Mouse (Mus musculus) heart, postnatal 0 days (tissue): Measurements from ENCODE around the gene Pofut2. TPM values are rescaled to one million over a fixed set of nuclear protein-coding genes. Genes with fewer than 3 reads are reported as not detected.
A peak's percentile ranks its signal among the peaks of the same experiment; 100 is the strongest.

ENCODE experiments used
- ATAC-seq: fragments of 200-750 bp; cut with Nextera tagmentation; 2 replicates; pipeline ENCODE4 v1.8.0; 2017; ENCODE audit warnings: low read depth, moderate number of reproducible peaks, moderate library complexity; ENCODE audit not compliant: insufficient read depth
- DNase-seq: peaks from one replicate; pipeline ENCODE4 v3.0.0-alpha.2; 2016; ENCODE audit warnings: low spot score
- H3K27ac ChIP-seq: fragments of 300-500 bp; sonication (generic); 2 replicates; pipeline ENCODE4 v1.5.1; 2014; ENCODE audit warnings: low read depth, mild to moderate bottlenecking
- H3K27me3 ChIP-seq: fragments of 300-500 bp; sonication (generic); 2 replicates; pipeline ENCODE4 v1.6.1; 2014; ENCODE audit warnings: low read length, mixed read lengths; ENCODE audit not compliant: control insufficient read depth, insufficient read depth
- H3K36me3 ChIP-seq: fragments of 300-500 bp; sonication (generic); replicated peaks from 2 replicates; pipeline ENCODE4 v1.6.1; 2014; ENCODE audit warnings: low read length, mixed read lengths; ENCODE audit not compliant: control insufficient read depth, insufficient read depth
- H3K4me1 ChIP-seq: fragments of 300-500 bp; sonication (generic); 2 replicates; pipeline ENCODE4 v1.6.1; 2014; ENCODE audit warnings: antibody characterized with exemption; ENCODE audit not compliant: control insufficient read depth, insufficient read depth
- H3K4me2 ChIP-seq: fragments of 300-500 bp; sonication (generic); 2 replicates; pipeline ENCODE4 v1.6.1; 2014; ENCODE audit warnings: low read depth, mild to moderate bottlenecking, low read length, moderate library complexity
- H3K4me3 ChIP-seq: fragments of 300-500 bp; sonication (generic); 2 replicates; pipeline ENCODE4 v1.5.1; 2014; ENCODE audit warnings: low read depth, low read length
- H3K9ac ChIP-seq: fragments of 300-500 bp; sonication (generic); replicated peaks from 2 replicates; pipeline ENCODE4 v1.6.1; 2014; ENCODE audit warnings: low read depth, low read length, mixed read lengths
- H3K9me3 ChIP-seq: fragments of 300-500 bp; sonication (generic); replicated peaks from 2 replicates; pipeline ENCODE4 v1.6.1; 2016; ENCODE audit warnings: low read length; ENCODE audit not compliant: control insufficient read depth
- CTCF ChIP-seq: IDR thresholded peaks from 2 replicates; pipeline ENCODE4 v1.5.1; 2016; ENCODE audit warnings: antibody characterized with exemption, control low read depth, low read depth
- EP300 ChIP-seq: IDR thresholded peaks from 2 replicates; pipeline ENCODE4 v1.6.1; 2016; ENCODE audit warnings: antibody characterized with exemption, low read depth
- WGBS: fragments of 180-500 bp; shearing (Covaris S2); extraction: QIAGEN DNeasy Blood & Tissue Kit; methylation state at CpG from one replicate; pipeline ENCODE4 v1.1.7; 2014; 5-methylcytosine and 5-hydroxymethylcytosine counted together
- polyA plus RNA-seq: library from polyadenylated mRNA; unstranded; fragments of >200 nt; fragmentation: Nextera tagmentation; extraction: Ambion mirVana; gene quantifications from 2 replicates; pipeline ENCODE4 v1.2.1, GENCODE M21; 2015
- total RNA-seq: library from RNA; depleted of rRNA; stranded (reverse); fragments of >200 nt; gene quantifications from 2 replicates; pipeline ENCODE4 v1.2.3, GENCODE M21; 2014; ENCODE audit warnings: low replicate concordance

Pofut2 gene
- total and polyA plus RNA-seq, 2 experiments from 2014 or later = 71.1 to 78.8 TPM

- Histone ChIP-seq H3K4me1 (peaks cover 29% of the 10 kb centered on the region), H3K9me3 (no peaks in the 10 kb centered on the region), H3K27ac (no peak overlapping the region), H3K4me2 (no peak overlapping the region), H3K4me3 (no peak overlapping the region), H3K27me3 (no peaks in the 10 kb centered on the region), H3K36me3 (no peaks in the 10 kb centered on the region), H3K9ac (no peak overlapping the region)
- no peak for TF ChIP-seq CTCF
- no peak for TF ChIP-seq EP300
- ATAC-seq (no peak), DNase-seq (no peak)
- 88% methylated on average over 8 of the region's 8 CpGs for WGBS
Observed at GRCm38 (mm10) chr10:77225995-77226688, 32.9 kb upstream of the Pofut2 start.

- Histone ChIP-seq H3K4me1 (peaks cover 24% of the 10 kb centered on the region), H3K27me3 (no peaks in the 10 kb centered on the region), H3K4me2 (no peak overlapping the region), H3K9ac (no peak overlapping the region), H3K9me3 (no peaks in the 10 kb centered on the region), H3K27ac (no peak overlapping the region), H3K4me3 (no peak overlapping the region), H3K36me3 (no peaks in the 10 kb centered on the region)
- WGBS = 64% methylated on average over 8 of the region's 8 CpGs
- TF ChIP-seq CTCF (no peak), EP300 (no peak)
- no peak for DNase-seq
- ATAC-seq = no peak
Observed at GRCm38 (mm10) chr10:77226691-77227367, 32.2 kb upstream of the Pofut2 start.

GRCm38 (mm10) chr10:77227368-77227723 is 31.7 kb upstream of the Pofut2 start:
- DNase-seq (no peak), ATAC-seq (no peak)
- Histone ChIP-seq H3K9ac (no peak overlapping the region), H3K4me1 (peaks cover 23% of the 10 kb centered on the region), H3K36me3 (no peaks in the 10 kb centered on the region), H3K27me3 (no peaks in the 10 kb centered on the region), H3K27ac (no peak overlapping the region), H3K9me3 (no peaks in the 10 kb centered on the region), H3K4me3 (no peak overlapping the region), H3K4me2 (no peak overlapping the region)
- no peak for TF ChIP-seq CTCF
- no peak for TF ChIP-seq EP300
- WGBS = 91% methylated on average over 6 of the region's 6 CpGs

GRCm38 (mm10) chr10:77229609-77230595 is 29.1 kb upstream of the Pofut2 start:
- Histone ChIP-seq H3K4me3 (no peak overlapping the region), H3K9me3 (no peaks in the 10 kb centered on the region), H3K27ac (peak overlapping the region; percentile 71), H3K36me3 (no peaks in the 10 kb centered on the region), H3K4me1 (peaks cover 23% of the 10 kb centered on the region), H3K9ac (no peak overlapping the region), H3K27me3 (no peaks in the 10 kb centered on the region), H3K4me2 (no peak overlapping the region)
- peak; percentile 60 for DNase-seq
- 25% methylated on average over 13 of the region's 13 CpGs for WGBS
- ATAC-seq = peak; percentile 80
- TF ChIP-seq EP300 = no peak
- no peak for TF ChIP-seq CTCF
